Mouse (Mus musculus) cerebellum, adult 9-10 months (tissue): ENCODE measurements at regions not wholly inside any gene's neighbourhood (a gene's known extent, or its start where the extent isn't known, plus 50 kb on each side); places are given as distances from the start of the nearest gene placed in this dataset.

Source experiments
- DNase-seq: peaks from one replicate; pipeline ENCODE4 v3.0.0; 2022

DNA sequence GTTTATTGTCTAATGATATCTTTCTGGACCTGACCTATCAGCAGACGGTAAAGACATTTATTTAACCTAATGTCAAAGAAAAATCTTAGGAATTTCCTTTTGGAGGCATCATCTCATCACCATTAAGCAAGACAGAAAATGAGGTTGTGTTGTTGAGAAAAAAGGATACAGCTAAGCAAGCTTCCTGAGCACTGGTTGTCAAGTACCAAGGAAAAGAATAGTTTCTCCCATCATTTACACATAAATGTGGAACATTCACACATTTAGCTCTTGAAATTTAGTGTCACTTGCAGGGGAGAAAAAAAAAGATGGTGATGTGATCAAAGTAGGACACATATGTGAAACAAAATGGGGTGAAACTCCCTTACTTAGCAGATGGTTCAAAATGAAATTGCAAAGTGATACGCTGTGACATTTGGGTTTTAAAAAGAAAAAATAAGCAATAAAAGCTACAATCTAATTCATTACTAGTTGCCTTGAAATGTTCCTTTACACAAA, 157.7 kb upstream of the 1700009N14Rik start:
- no peak for DNase-seq

DNA sequence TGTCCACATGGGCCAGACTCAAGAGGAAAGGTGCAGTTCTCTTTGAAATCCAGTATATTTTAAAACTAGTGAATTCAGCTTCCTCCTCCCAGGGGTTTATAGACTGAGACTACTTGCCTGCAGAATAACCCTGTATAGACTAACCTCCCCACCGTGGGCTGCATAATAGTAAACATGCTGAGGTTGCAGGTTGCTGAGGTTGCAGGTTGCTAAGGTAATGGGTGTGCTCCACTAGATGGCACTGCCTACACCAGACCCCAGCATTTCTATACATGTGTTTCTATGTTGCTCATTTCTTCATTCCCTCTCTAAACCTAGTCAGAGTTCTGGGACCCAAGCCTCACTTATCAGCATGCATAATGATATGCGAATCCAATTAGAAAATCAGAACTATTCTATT, 140.0 kb upstream of the 1700009N14Rik start:
- no peak for DNase-seq

DNA sequence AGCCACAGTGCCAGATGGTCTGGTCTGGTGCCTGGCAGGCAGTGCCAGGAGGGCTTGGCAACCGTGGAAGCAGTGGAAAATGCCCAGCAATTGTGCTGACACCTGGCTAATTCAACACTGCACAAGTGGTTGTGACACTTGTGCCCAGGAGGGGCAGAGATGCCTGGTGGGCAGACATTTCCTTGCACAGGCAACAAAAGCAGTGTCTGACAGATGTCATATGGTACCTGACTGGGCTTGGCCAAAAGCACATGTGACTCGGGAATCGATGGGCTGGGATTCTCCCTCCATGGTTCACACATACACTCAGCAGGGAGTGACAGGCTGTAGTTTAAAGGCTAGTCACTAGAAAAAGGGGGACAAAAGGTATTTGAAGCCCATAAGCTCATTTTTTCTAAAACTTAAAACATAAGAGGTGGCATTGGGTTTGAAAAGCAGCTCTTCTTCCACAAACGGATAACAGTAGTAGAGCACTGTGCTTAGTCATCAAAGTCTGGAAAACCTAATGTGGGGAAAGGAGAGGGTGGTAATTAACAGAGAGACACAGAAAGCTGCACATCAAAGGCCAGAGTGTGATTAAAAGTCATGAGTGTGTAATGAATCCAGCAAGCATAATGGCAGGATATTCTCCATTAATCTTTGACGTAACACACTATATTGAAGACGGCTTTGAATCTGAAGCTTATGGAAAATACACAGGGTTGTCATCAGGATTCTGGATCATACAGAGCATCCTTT, 105.5 kb upstream of the 1700009N14Rik start:
- peak; percentile 96 for DNase-seq

DNA sequence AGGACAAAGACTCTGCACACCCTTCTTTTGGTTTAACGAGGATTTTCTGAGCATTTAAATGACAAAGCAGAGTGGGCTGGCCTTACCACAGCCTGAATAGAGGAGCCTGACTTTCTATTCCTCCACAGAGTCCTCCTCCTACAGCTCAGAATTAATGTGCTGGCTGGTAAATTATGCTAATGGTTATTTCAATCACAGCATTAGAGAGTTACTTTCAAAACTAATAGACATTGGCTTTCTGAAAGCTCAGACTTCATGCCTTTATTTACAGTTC, 105.0 kb upstream of the 1700009N14Rik start:
- peak; percentile 14 for DNase-seq

DNA sequence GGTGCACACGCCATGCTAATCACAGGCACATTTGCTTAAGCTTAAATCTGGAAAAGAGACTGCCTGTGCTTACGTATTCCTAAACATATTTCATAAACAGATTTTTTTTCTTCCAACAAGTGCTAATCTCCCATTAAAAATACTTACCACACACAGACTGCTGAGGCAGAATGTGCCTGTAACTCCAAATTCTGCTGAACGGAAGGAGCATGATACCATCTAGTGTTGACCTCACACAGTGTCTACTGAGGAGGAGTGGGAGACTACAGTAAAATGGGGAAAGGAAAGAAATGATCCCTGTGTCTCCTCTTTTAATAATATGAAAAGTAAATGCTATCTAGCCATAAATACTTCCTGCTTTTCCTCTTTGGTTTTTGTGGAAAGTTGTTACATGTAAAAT, 81.9 kb upstream of the 1700009N14Rik start:
- DNase-seq = no peak

DNA sequence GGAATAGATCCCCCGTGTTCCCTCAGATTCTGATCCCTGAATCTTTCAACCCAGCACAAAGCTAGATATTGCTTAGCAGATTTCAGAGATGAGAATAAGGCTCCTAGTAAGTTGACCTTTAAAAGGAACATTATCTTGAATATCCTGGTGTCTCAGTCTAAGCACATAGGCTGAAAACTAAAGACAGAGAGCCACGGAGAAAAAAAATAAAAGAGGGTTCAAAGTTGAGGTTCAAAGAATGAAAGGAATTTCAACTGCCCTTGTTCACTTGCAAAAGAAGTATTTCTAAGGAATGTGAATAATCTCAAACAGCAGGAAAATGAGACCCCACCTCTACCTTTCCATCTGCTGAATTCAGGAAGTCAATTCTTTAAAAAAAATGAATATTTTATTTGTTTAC, 69.3 kb upstream of the 1700009N14Rik start:
- no peak for DNase-seq

DNA sequence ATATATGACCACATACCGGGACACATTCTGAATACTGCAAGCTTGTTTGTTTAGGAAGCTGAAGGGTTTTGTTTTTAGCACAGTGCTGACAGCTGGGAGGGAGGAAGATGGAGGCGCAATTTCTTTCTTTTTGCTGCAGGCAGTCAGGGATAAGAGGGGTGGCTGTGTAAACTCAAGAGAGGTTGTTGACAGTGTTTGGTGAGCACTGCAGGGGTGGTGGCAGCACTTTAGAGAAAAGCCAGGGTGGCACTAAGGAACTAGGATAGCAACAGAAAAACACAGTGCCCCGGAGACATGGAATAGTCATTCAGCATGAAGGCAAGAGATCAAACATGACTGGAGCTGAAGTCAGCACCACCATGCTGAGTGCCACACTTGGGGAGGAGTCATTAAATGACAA, 51.9 kb upstream of the 1700009N14Rik start:
- no peak for DNase-seq
